Mouse (Mus musculus): ENCODE data around the gene Stam.

Gene Stam

DNA sequence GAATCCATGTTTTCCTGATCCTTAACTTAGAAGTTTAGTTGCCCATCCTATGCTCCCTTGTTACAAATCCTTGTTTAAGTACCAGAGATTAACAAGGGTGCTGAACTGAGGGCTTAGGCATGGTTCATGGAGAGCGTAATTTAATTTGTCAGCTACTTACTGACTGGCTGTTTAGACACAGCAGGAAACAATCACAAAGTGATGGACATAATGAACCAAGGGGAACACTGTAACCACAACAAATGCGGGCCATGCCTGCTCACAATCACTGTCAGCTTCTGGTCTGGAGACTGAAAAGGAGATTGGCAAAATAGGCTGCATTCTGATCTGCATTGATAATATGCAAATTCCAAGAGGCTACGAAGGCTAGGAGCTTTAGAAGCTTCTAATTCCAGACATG is 53.7 kb downstream of the Stam start:
- no peak for DNase-seq

DNA sequence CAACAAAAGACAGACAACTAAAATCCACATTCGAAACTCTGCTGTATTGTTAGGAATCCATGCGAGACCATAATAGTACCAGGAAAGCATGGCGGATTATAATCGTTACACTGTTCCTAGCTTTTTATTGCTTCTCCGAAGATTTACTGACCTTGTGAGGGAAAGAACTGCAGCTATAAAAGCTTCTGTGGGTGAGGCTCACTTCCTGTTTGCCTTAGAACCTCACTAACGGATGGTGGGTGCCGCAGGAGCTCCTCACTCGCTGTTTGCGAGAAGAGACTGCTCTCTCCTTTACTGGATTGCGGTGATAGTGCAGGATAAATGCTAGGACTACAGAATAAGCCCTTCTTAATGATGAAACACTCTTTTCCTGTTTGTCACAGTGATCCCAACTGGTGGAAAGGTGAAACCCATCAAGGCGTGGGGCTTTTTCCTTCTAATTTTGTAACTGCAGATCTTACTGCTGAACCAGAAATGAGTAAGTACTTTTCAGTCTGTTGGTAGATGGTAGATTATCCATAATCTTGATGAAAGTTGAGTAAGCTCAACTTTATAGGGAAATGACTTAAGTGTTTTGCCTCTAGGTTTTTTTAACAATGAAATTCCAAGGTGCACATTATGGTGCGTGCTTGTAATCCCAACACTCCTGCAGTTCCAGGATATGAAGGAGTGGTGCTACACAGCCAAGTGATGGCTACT is 56.9 kb downstream of the Stam start:
- no peak for DNase-seq

DNA sequence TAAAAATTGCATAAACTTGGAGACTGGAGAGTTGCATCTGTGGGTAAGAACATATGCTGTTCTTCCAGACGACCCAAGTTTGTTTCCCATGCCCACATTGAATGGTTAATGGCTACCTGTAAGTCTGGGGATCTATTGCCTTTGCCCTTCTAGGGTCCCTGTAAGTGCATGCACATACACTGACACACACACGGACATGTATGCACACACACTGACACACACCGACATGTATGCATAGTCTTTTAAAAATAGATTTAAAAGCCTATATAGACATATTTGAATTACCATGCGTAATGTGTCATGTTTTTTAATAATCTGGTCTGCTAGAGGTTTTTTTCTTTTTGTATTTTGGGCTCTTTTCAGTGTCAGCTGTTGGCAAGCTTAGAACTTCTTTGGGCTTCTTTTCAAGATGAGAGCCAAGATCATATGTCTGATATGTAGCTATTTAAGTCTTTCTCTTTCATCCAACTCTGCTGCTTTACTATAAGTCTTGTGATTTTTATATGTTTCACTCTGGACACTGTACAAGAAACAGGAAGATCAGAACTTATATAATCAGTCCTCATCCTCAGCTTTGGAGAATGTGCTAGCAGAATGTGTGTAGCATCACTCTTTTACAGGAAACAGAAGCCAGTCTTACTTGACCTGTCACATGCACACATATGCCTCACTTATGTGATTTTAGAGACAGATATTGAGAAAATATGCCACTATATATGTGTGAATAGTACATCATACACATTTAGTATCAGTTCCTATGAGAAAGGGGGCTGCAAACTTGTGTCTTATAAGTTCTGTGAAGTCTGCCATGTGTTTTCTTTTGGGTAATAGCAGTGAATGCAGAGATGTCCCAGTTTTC is 58.8 kb downstream of the Stam start:
- DNase-seq: no peak

DNA sequence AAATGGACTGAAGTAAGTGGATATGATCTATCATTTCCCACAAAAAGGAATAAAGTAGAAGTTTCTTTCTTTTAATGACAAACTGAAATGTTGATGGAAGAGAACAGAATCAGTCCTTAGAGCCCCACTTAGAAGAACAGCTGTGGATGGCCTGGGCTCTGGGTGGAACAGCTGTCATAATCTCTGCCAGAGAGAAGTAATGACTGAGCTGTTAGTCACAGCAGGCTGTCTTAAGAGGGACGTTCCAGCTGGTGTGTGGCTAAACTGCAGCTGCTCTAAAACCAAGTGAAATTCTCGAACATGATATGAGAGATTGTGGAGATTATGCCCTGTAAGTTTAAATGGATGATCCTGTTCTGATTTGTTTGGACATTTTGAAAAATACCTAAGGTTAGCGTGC is 63.0 kb downstream of the Stam start:
- DNase-seq: no peak

DNA sequence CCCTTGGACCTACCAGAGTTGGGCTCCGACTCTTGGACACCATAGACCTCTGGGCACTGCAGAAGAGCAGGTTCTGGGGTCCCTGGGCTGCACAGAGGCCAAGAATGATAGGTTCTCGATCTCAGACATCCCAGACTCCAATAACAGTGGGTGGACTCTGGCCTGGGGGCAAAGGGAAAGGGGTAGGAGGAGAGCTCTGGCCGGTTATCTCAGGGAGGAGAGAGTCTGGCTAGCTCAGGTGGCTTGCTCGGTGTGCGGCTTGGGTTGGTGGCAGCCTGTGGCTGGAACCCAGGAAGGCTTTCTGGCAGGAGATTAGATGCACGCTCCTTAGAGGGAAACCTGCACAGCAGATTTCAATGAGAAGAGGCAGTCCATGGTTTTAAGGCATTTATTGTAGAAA is 65.7 kb downstream of the Stam start:
- no peak for DNase-seq

DNA sequence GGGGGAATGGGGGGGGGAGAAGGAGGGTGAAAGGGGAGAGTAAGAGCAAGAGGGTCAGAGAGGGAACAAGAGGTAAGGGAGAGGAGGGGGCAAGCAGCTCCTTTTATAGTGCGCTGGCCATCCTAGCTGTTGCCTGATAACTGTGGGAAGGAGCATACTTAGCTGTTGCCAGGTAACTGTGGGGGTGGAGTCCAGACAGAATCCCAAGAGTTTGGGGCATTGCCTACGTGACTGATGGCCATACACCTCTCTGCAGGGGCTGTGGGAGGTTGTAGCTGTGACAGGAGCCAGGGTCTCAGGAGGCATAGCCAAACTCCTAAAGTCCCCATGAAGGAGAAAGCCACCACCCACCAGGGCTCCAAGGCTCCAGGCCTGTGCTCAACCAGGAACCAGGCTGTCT is 66.1 kb downstream of the Stam start:
- no peak for DNase-seq

DNA sequence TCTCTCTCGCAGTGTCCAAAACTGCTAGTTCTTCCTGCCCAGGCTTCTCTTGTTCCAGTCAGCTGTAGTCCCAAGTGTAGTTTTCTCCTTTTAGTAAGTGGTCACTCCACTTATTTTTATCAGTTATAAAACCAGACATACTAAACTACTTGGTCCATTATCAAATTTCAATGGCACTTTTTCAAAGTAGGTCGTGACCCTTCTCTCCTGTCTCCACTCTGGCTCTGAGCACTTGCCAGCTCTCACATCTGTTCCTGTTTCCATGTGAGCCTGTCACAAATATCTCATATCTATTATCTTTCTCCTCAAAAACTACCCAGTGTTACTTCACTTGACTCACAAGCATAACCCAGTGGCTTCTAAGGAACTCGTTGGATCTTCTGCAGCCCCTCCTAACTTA is 71.4 kb downstream of the Stam start:
- no peak for DNase-seq

DNA sequence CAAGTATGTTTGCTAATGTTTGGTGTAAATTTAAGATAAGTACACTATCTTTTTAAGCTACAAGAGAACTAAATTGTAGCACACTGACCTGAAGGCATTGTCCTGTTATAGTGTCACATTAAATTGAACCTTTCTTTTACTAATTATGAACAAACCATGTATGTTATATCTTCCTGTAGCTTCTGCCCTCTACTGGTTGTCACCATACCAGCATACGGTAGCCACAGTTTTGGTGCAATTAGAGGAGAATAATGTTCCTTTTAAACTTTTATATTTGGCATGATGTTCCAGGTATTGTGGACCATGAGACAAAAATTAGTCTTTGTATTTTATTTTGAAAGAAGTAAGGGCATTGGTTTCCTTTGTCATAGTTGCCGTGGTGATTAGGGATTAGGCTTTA is 73.0 kb downstream of the Stam start:
- no peak for DNase-seq

DNA sequence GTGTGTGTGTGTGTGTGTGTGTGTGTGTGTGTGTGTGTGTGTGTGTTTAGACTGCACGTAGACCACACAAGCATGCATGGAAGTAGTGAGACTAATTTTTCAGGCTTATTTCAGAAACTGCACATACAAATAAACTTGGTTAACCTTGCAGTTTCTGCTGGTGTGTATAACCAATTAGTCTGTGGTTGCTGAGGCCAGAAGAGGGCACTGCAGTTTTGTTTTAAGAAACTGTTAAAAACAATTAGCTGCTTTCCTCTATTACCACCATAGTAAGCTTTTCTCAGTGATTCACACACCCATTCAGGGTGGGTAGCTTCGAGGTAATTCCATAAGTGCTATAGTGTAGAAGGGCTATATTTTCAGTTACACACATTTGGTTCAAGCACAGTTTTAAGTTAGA is 76.9 kb downstream of the Stam start:
- no peak for DNase-seq

DNA sequence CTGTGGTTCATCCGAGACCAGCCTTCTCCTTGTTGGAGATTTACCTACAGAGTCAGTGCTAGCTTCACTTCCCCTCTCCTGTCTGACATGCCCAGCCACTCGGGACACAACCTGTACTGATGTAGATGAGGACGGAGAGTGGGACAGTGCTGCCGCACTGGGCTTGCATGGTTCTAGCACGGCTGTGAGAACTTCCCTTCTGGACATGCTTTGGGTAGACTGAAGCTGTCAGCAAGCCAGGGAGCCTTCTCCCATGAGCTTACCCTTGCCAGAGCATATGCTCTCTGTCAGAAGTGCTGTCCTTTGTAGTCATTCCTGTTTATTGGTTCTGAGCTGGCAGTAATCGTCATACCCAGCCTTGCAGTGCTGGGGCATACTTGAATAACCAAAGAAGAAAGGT is 78.0 kb downstream of the Stam start:
- no peak for DNase-seq

DNA sequence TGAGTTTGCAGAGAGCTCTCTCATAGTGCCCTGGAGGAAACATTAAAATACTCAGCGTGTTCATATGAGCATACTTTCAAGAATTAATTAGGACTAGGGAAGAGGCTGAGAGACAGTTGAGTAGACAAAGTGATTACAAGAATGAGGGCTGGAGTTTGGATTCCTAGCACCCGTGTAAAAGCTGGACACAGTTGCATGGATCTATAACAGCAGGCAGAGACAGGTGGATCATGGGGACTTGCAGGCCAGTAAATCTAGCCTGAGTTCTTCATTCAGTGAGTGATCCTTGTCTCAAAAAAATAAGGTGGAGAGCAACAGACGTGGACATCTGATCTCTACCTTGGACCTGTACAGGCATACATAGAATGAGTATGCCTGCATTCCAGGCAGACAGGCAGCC is 85.1 kb downstream of the Stam start:
- no peak for DNase-seq

DNA sequence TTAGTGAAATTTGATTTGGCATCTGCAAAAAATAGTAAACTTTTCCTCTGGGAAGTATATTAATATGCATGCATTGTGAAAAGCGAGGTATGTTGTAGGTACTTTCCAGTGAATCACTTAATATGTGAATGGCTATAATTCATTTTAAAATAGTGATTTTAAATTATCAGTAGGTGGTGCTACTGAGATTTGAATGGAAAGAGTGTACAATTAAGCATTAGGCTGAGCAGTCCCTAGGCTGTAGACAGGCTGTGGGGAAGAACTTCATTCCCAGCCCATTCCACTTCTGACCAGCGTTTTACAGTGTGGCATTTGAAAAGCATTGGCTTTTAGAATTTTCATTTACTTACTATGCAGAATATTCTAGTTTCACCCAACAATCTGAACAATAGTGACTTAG is 85.9 kb downstream of the Stam start:
- no peak for DNase-seq

DNA sequence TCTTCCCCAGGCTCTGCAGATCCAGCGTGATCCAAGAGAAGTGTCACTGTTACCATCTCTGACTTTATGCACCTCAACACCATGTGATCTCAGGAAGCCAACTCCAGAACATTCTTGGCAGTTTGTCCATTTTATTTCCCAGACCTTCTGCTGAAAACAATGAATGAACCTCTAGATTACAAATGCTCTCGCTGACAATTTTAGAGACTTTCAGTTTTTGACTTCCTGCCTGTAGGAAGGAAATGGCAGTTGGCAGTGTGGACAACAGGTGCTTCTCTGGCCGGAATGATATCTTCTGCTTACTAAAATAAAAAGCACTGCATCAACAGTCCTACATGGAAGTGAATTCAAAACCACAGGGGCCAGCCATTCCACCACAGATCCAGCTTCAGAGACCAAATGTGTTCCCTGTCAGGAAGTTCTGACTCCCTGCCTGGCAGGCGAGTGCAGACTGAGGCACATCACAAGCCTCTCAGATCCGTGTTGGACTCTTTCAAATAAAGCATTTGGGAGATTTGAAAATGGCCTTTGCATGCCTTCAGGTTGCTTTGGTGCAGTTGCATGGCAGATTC is 90.6 kb downstream of the Stam start:
- no peak for DNase-seq

DNA sequence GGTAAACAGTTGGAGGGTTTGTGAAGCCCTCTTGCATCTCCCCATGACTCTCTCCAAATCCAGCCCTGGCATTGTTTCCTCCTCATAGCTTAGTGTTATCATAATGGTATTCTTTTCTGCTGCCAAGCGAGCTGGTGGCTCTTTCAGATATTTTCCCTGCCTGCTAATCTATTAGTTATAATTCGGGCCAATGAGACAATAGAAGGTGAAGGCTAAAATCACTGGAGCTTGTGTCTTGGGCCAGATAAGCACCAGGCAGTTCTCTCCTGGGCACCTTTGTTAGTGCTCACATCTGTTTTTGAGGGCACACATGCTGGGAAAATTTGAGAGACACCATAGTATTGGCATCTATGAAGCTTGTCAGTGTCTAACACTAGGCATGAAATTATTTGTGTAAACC is 91.2 kb downstream of the Stam start:
- no peak for DNase-seq

DNA sequence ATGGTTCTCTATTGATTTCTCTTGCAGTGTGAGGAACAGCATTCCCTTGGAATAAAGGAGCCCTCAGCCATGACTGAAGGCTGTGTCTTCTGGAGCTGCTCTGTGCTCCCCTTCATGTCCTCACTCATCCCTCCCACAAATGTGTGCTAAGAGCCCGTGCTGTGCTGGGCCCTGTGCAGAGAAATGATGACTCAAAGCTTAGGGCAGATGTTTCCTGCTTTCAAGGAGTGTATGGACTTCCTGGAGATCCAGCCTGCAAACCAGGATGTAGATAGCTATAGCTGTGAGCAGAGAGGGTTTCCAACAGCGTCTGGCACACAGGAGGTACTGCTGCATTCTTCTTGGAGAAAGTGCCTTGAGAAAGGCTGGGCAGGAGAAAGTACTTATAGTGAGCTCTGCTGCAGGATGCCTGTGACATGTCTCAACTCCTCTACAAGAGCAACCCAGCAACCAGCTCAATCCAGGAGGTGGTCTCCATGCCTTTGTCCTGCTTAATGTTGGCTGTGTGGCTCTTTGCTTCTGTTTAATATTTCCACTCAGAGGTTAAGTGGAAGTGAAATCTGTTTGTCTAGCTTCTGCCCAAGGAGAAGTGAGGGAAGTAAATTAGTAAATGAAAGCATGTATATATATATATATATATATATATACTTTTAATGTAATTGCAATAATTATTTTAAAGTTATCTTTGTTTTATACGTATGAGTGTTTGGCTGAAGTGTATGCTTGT is 91.9 kb downstream of the Stam start:
- DNase-seq: no peak

DNA sequence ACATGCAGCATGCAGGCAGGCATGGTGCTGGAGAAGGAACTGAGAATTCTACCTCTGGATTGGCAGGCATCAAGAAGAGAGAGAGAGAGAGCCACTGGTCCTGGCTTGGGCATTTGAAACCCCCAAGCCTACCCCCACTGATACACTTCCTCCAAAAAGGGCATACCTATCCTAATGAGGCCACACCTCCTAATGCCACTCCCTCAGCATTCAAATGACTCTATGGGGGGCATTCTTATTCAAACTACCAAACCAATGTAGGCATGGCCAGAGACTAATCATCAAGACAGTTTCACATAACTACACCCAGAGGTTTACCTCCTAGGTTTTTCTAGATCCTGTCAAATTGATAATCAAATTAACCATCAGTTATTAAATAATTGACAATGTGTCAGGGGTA is 93.8 kb downstream of the Stam start:
- DNase-seq: no peak

DNA sequence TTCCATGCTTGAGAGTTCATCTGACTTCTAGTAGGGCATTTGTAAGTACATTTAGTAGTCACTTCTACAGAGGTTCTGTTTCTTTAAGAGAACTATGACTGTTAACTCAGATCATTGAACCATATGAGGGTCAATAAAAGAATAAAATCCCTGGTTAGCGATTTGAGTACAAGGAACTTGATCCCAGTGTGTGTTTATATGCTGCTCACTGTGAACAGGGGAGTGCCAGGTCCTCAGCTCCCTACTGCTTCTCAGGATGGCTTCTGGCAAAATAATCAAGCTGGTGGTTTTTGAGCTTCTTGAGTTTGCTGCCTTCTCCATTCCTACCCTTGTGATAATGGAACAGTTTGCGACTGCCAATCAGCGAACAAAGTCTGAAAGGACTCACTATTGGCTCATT is 100.4 kb downstream of the Stam start, which contains the start of gene Tmem236:
Gene Tmem236, plus strand, starts transcription at position 190 of the 400 bp plus-strand sequence.
- DNase-seq: no peak

DNA sequence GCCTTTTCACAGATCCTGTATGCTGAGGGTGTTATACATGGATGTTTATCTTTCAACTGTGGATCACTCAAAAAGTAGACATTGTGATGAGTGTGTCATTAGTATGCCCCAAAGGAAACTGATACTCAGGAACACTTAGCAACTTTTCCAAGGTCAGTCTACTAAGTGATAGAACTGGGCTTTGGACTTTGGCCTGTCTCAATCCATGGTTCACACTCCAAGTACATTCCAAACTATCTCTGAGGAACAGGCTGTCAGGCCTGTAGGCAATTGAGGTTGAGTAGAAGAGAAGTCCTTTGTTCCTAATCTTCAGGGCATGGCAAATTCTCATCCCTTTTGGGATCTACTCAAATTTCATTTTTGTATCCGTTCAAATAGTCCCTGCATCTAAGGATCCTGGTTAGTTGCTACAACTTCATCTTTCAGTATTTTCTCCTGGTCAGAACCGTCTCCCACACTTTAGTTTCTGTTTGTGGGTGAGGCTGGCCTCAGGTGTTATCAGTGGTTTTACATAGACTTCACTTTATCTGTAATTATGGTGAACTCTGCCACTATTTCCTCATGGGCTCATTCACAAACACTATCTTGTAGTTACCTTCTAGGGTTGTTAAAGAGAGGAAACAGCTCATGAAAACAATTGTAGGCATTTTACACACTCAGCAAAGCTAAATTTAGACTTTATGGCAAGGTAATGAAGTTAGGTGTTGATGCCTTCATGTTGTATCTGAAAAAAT is 102.7 kb downstream of the Stam start:
- no peak for DNase-seq

DNA sequence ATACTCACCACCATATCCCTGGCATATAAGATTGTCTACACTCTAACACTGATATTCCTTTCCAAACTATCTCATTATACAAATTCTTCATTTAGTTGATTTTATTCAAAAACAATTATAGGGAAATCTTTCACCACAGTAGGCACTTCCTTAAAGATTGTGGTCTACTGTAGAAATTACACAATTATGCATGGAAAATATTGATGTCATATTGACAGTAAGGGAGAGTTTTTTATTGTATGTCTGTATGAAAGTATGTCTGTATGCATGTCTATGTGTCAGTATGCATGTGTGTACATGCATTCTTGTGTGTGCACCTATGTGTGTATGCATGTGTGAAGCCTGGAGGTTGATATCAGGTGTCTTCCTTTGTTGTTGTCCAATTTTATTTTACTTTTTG is 110.5 kb downstream of the Stam start:
- DNase-seq: no peak

DNA sequence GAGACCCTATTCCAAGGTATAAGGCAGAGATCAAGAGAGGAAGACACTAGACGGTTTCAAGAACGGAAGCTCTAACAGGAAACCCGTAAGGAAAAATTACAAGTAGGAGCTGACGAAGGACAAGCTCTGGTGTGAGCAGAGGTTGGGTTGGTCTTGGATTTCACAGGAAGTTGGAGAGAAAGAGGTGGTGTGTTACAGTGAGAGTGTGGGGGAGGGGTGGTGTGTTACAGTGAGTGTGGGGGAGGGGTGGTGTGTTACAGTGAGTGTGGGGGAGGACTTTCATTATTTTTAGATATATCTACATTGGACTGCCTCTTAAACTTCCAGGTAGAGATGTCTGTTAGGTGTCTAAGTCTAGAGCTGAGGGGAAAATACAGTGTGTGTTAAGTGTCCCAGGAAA is 116.8 kb downstream of the Stam start:
- DNase-seq: no peak

DNA sequence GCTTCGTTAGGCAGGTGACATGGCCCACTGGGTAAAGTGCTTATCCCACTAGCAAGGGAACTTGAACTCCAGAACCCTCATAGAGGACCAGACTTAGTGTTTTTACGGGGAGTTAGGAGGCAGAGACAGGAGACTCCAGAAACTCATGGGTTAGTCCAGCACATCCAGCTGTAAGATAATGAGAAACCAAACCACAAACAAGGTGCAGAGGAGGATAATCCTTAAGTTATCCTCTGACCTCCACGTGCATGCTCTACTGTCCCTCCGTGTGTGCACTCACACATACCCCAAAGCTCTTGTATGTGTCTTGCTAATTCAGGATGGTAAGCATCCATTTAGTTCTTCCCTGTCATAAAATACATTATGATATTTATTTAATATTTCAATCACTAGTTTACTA is 117.7 kb downstream of the Stam start:
- DNase-seq: no peak

DNA sequence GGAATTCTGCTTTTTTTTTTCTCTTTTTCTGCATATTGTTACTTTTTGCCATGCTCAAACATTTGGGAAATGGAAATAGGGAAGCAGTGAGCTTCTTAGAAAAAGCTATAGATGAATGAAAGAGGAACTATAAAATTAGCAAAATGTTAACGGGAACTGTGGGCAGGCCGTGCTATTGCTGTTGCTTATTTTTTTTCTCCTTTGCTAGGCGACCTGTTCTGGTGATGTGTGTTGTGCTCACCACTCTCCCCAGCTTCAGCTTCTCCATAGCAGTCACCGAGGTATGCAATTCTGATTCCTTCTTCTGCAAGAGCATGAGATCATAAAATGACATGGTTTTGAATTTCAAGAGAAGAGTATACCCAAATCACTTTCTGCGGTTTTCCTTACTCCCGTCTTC is 118.1 kb downstream of the Stam start:
- DNase-seq: no peak
